Comparison of ENCODE assay signal across 27 mouse cellular contexts in genomic region chr3:54243136-54243535, GRCm38 (mm10).
DNase-seq lines count a peak whose midpoint lies in the region; ATAC-seq and TF ChIP-seq lines count a peak whose summit lies in the region.
"Had no signal": no experiment of that assay in that cellular context is flagged by ENCODE, and none has a peak within 500 bp of the region (broad histone marks: within the 10 kb centered on the region; RNA-seq: fewer than 3 reads in every experiment).

No protein-coding gene starts in this region.

- H3K27ac ChIP-seq in left cerebral cortex, adult 2 months = no peak overlapping the region
- H3K27ac ChIP-seq: embryonic facial prominence, embryonic 13.5 days; forebrain, embryonic 13.5 days; hindbrain, postnatal 0 days; layer of hippocampus, adult 2 months; liver, embryonic 14.5 days; lung, embryonic 15.5 days; midbrain, embryonic 15.5 days; neural tube, embryonic 13.5 days had no signal

- no peak for ATAC-seq in cerebellum, adult (ENCODE audit: insufficient number of reproducible peaks, low FRiP score, low TSS enrichment)
- ATAC-seq: forebrain, embryonic 13.5 days; hindbrain, postnatal 0 days; intestine, embryonic 16.5 days; midbrain, embryonic 15.5 days had no signal

- intact Hi-C loops in left cerebral cortex, postnatal 4 days (cut with DNase I) = no loop called here
- intact Hi-C loops in left cerebral cortex, adult 2 months (cut with DNase I) = loop anchor here (2.0 kb wide), 2 partner anchors 28 to 32 kb away; no protein-coding TSS in a partner anchor
- intact Hi-C loops in heart, postnatal 14 days (cut with DNase I) = no loop called here

- DNase-seq in left cerebral cortex, adult 11 months (ENCODE audit: low spot score) = peak; percentile 47
- no peak for DNase-seq in left cerebral cortex, postnatal 4 days
- peak; percentile 22 to 39 for DNase-seq in left cerebral cortex, adult 2 months (ENCODE audit: extremely low spot score in 1 of 2, low spot score in 2 of 2)
- DNase-seq in right cerebral cortex, adult 2 months (ENCODE audit: low spot score in 2 of 2) = peak; percentile 53 to 62
- DNase-seq in adrenal gland, postnatal 10 days = no peak
- no peak for DNase-seq in heart, postnatal 14 days
- DNase-seq: adrenal gland, adult 2 months; cerebellum, adult 2 months; gastrocnemius, postnatal 14 days; heart, adult 11 months; heart, postnatal 10 days; kidney, adult 9 months; kidney, postnatal 14 days; layer of hippocampus, postnatal 36 days; lung, postnatal 4 days; thymus, postnatal 25 days had no signal

- TF ChIP-seq CTCF in left cerebral cortex, adult 2 months (IDR thresholded peaks at IDR 0.05) = no peak

- H3K4me3 ChIP-seq in left cerebral cortex, adult 2 months = no peak overlapping the region
- H3K4me3 ChIP-seq: embryonic facial prominence, embryonic 13.5 days; forebrain, embryonic 13.5 days; heart, embryonic 12.5 days; layer of hippocampus, adult 2 months; lung, embryonic 15.5 days; midbrain, embryonic 15.5 days; neural tube, embryonic 13.5 days had no signal

Comparison
In these comparisons a context has a peak if more than half of its experiments do, and no peak if none do; other contexts are left out.
1. DNase-seq: peak in left cerebral cortex, adult 11 months (single experiment), left cerebral cortex, adult 2 months (2 of 2) and right cerebral cortex, adult 2 months (2 of 2); none in left cerebral cortex, postnatal 4 days (single experiment), adrenal gland, postnatal 10 days (single experiment) and heart, postnatal 14 days (0 of 2).